Mouse (Mus musculus) brain, embryonic 18.5 days (tissue): ENCODE measurements around the gene Ifitm10.
"Not testable (repeated sequence)": the region's sequence is repeated elsewhere in the genome, so short reads cannot be mapped to it uniquely, and the experiment has no call there.

Experiments
- DNase-seq: peaks from one replicate; pipeline ENCODE4 v3.0.0-alpha.2; 2012; ENCODE audit warnings: low read depth, low spot score

Gene Ifitm10

DNA sequence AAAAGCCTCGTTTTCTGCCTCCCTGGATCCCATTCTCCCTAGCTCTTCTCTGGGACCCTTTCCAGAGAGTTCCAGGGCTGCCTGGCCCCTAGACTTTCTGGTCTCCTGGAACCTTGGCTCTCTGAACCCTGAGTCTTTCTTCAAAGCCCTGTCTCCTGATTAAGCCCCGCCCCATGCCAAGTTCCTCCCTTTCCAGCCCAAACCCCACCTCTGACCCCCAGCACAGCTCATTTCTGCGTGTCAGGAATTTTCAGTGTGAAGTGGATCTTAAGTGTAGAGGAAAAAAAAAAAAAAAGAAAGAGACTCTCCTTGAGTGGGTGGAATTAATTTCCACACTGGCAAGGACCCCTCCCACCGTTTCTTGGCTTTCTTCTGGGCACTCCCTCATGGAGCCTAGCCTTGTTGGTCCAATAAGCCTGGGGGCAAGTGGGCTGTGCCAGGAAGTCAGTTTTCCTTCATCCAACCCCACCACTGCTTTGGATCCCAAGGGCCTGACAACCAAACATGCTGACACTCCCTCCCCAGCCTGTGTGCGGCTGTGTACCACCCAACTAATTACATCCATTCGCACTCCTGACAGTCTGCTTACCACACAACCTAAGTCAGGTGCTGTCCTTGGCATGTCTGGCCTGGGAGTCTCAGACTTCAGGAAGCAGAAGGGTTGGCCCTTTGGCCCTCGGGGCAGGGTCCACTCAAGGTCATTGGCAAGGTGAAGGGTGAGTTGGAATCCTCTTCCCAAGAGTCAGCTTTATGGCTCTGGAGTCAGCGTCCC is at the start of gene Ifitm10:
TSS of gene Ifitm10 (minus strand) at position 113 of the 772 bp plus-strand sequence.
- DNase-seq: no peak

DNA sequence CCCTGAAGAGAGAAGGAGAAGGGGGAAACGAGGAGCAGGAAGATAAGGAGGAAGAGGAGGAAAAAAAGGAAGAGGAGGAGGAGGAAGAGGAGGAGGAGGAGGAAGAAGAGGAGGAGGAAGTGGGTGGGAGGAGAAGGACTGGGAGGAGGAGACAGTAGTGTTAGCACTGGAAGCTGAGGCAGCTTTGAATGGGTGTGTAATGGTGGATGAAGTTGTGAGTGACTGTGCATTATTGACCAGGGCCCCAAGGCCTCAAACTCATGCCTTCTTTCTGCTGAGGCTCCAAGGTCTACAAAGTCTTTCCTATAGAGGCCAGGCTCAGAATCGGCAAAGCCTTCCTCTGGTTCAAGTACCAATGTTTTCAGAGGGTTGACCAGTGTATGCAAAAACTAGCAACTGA is 48.3 kb upstream of the Ifitm10 start:
- DNase-seq: no peak

GRCm38 (mm10) chr7:142419887-142420286 is 46.3 kb upstream of the Ifitm10 start:
- no peak for DNase-seq

DNA sequence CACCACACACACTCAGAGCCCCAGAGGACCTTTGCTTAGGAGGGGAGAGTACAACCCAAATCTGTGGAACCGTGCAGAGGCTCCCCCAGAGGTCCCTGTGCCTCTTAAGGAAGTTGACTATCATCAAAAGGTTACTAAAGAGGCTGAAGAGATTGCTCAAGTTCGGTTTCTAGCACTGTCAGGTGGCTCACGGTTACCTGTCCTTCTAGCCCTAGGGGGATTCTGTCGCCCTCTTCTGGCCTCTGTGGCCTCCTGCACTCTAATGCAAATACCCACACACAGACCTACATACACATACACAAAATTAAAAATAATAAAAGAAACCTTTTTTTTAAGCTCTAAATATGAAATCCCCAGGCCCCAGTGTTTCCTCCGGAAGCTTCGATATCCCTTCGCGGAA is 45.1 kb upstream of the Ifitm10 start:
- DNase-seq: no peak

- no peak for DNase-seq
Measured at GRCm38 (mm10) chr7:142418027-142418426, 44.5 kb upstream of the Ifitm10 start.

- DNase-seq: no peak
Measured at GRCm38 (mm10) chr7:142416225-142416624, 42.7 kb upstream of the Ifitm10 start.

DNA sequence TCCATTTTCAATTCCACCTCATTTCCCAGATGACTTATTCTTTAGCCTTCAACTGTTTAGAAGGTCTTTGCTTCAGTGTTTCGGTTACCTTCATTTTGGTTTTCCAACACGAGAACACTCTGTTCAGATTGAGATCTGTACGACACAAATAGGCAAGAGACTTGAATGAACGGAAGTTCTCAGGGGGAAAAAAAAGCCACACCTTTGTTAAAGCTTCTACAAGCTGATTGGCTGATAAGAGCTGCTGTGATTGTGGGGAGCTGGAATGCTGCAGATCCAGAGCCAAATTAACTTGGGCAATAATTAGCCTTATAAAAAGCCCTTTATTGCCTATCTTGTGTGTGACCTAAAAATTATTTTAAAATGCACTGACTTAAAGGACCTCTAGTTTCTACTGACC is 41.8 kb upstream of the Ifitm10 start:
- DNase-seq: no peak

GRCm38 (mm10) chr7:142413285-142413684 is 39.7 kb upstream of the Ifitm10 start:
- no peak for DNase-seq

DNA sequence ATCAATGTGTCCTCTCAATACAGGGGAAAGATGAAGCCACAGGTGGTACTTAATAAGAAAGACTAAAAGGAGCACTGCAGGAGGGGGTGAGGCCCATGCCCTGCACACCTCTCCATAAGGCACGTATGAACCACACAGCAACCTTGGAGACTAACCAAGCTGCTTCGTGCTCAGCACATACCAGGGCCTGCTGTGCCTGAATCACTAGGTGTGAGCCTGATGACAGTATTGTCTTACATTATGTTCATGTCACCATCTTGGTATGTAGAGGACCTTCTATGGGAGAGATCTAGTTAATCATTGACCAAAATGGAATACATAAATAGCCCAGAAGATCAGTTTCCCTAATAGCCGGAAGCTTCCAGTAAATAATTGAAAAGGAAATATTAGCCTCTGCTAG is 36.0 kb upstream of the Ifitm10 start:
- DNase-seq: no peak

- no peak for DNase-seq
Measured at GRCm38 (mm10) chr7:142408686-142409085, 35.1 kb upstream of the Ifitm10 start.

DNA sequence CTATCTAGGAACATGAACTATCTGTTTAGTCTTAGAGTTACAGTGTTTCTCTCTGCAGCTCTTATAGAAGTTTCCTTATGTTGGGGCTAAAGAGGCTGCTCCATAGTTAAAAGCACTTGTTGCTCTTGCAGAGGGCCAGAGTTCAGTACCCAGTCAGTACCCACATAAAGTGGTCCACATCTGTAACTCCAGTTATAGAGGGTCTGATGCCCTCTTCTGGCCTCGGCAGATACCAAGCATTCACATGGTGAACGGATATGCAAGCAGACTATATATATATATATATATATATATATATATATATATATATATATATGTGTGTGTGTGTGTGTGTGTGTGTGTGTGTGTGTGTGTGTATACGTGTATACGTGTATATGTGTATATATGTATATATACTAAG is 34.4 kb upstream of the Ifitm10 start:
- DNase-seq: no peak

GRCm38 (mm10) chr7:142405134-142405533 is 31.6 kb upstream of the Ifitm10 start:
- not testable (repeated sequence) for DNase-seq

- DNase-seq: no peak
Measured at GRCm38 (mm10) chr7:142403591-142403990, 30.0 kb upstream of the Ifitm10 start.

GRCm38 (mm10) chr7:142400750-142401142 is 27.2 kb upstream of the Ifitm10 start:
- no peak for DNase-seq

DNA sequence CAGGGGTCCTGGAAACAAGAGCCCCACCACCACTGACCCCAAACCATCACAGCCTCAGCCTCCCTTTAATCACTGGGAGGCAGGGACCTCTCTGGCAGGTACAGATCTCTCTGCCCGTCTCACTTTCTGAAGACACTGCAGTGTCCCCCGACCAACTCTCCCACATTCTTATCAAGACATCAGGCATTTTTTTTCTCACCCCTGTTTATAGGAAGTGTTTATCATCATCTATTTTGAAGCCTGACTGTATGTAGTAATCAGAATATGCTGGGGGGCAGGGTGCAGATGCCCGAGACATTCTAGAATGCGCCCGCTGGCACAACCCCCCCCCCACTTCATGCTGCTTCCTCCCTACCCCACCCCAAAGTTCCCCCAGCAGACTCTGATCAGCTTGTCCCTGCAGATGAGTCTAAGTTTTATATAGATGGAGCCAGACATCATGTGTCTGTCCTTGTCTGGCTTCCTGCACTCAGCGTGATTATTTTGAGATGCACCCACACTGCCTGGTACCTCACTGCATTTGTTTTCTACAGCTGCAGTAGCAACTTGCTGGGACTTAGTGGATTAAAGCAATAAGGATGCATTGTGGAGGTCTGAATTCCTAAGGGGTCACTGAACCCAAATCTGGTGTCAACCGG is 26.7 kb upstream of the Ifitm10 start:
- no peak for DNase-seq

GRCm38 (mm10) chr7:142399250-142399649 is 25.7 kb upstream of the Ifitm10 start:
- no peak for DNase-seq

- DNase-seq: no peak
Measured at GRCm38 (mm10) chr7:142398052-142398451, 24.5 kb upstream of the Ifitm10 start.

- no peak for DNase-seq
Measured at GRCm38 (mm10) chr7:142396611-142397010, 23.1 kb upstream of the Ifitm10 start.

GRCm38 (mm10) chr7:142395472-142395871 is 21.9 kb upstream of the Ifitm10 start:
- DNase-seq: no peak

DNA sequence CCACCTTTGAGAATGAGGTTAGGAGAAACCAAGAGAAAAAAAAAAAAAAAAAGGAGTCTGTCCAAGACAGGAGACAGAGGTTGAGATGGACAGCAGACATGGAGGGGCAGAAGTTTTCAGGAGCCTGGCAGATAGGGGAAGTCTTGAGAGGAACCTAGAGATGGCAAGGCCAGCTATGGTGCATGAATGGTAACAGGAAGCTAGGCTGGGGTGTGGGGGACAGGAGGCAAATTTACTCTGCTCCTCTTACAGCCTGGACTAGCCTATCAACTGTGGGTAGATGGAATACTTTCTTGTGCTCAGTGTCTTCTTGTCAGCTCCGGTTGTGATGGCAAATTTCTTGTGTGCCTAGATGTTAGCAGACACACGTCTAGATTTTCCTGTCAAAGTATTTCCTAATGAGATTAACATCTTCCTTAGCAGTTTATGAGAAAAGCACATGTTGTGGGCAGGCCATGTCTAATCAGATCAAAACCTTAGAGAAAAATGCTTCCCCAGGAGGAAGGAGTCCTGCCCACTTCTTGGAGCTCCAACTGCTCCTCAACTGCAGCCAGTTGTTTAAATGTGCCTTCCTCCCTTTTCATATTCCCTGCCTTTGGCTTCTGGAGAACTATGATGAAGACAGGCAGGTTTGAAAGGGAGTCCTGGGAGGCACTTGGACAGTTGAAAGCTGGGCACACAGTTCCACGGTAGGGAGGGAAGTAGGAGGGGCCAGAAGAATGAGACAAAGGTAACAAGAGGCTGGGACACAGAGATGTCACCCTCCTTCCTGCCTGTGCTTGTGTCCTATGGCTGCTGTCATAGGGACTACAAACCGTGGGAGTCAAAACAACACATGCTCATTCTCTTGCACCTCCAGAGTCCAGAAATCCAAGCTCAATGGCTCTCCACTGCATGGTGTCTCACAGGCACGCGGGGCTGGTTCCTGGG is 21.0 kb upstream of the Ifitm10 start:
- no peak for DNase-seq

DNA sequence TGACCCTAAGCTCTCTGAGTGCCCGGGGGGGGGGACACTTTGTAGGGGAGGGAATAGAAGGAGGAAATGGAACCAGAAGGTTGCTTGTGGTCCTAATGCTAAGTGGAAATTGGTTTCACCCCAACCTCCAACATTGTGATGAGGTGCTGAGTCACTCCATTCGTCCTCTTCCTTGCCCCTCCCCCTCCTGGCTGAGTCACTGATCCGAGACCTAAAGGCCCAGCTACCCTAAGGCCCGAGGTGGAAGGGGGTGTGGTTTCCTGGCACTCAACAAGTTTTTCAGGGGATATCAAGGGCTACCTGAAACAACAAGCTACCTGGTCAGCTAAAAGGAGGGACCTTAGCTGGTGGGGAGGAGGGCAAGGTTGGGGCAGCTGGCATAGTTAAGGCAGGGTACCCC is 19.6 kb upstream of the Ifitm10 start:
- DNase-seq: no peak

DNA sequence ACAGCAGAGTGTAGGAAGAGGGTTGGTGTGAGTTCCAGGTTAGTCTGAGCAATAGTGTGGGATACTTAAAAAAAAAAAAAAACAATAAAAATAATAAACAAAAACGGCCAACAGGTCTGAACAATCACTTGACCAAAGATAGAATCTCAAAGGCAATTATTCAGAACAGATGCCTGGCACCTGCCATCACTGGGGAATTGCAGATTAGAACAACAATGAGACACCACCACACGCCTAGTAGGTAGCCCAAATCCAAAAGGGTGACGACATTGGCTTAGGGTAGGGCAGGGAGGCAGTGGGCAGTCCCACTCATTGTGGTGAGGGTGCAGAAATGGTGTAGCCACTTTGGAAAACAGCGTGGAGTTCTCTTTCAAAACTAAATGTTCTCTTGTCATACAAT is 18.1 kb upstream of the Ifitm10 start:
- DNase-seq: no peak
